Mouse (Mus musculus) lung, adult 2 months (tissue): ENCODE measurements at regions not wholly inside any gene's neighbourhood (a gene's known extent, or its start where the extent isn't known, plus 50 kb on each side); places are given as distances from the start of the nearest gene placed in this dataset.
A peak's percentile ranks its signal among the peaks of the same experiment; 100 is the strongest.

Experiments used
- DNase-seq: peaks from one replicate; pipeline ENCODE4 v3.0.0; 2022
- H3K4me1 ChIP-seq: fragments of 200-500 bp; 2 replicates; pipeline ENCODE4 v1.6.1; 2011; ENCODE audit warnings: low read length; ENCODE audit not compliant: control insufficient read depth, insufficient read depth
- H3K4me3 ChIP-seq: fragments of 200-500 bp; replicated peaks from 2 replicates; pipeline ENCODE3; 2011; ENCODE audit warnings: low read depth, mild to moderate bottlenecking, control low read depth, low read length; ENCODE audit errors: extremely low read depth
- CTCF ChIP-seq: fragments of 200-500 bp; IDR thresholded peaks from 2 replicates; pipeline ENCODE4 v1.5.1; 2011; ENCODE audit warnings: mild to moderate bottlenecking, low read length, control low read depth; ENCODE audit not compliant: insufficient read depth
- POLR2A ChIP-seq: fragments of 200-500 bp; IDR thresholded peaks from 2 replicates; pipeline ENCODE4 v1.6.1; 2011; ENCODE audit warnings: low read depth, mild to moderate bottlenecking, control low read depth, low read length, borderline replicate concordance; ENCODE audit errors: extremely low read depth
- WGBS: fragments of 180-500 bp; shearing (Covaris S2); methylation state at CpG from one replicate; pipeline ENCODE4 v1.1.7; 2018; 5-methylcytosine and 5-hydroxymethylcytosine counted together

GRCm38 (mm10) chr15:31741686-31742085 is 140.0 kb downstream of the Fam173b start:
- DNase-seq = no peak
- 54% methylated on average over 4 of the region's 4 CpGs for WGBS
- Histone ChIP-seq H3K4me1 (no peaks in the 10 kb centered on the region), H3K4me3 (no peak overlapping the region)
- TF ChIP-seq POLR2A (no peak), CTCF (no peak)

GRCm38 (mm10) chr15:31744570-31744969 is 142.9 kb downstream of the Fam173b start:
- WGBS = 87% methylated on average over 2 of the region's 2 CpGs
- DNase-seq = no peak
- TF ChIP-seq POLR2A (no peak), CTCF (no peak)
- H3K4me3 ChIP-seq = no peak overlapping the region
- no peaks in the 10 kb centered on the region for H3K4me1 ChIP-seq

DNA sequence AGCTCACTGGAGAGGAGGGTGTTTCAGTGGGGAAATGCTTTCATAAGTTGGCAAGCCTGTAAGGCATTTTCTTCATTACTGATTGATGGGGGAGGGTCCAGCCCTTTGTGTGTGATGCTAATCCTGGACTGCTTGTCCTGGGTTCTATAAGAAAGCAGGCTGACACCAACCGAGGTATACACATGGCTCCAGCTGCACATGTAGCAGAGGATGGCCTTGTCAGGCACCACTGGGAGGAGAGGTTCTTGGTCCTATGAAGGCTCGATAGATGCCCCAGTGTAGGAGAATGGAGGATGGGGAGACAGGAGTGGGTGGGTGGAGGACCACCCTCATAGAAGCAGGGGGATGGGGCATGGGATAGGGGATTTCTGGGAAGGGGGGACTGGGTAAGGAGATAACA is 151.0 kb downstream of the Fam173b start:
- WGBS = 61% methylated on average over 2 of the region's 2 CpGs

GRCm38 (mm10) chr15:31753578-31754281 is 152.1 kb downstream of the Fam173b start:
- no peak overlapping the region for H3K4me3 ChIP-seq
- DNase-seq = no peak
- no peaks in the 10 kb centered on the region for H3K4me1 ChIP-seq
- TF ChIP-seq POLR2A = no peak
- no peak for TF ChIP-seq CTCF
- WGBS = 51% methylated on average over 14 of the region's 14 CpGs

More for the DNA sequence above, 151.0 kb downstream of the Fam173b start:
- H3K4me1 ChIP-seq = no peaks in the 10 kb centered on the region
- no peak overlapping the region for H3K4me3 ChIP-seq
- no peak for TF ChIP-seq POLR2A
- no peak for DNase-seq

- no peaks in the 10 kb centered on the region for H3K4me1 ChIP-seq
- DNase-seq = no peak
- no peak overlapping the region for H3K4me3 ChIP-seq
- WGBS = 79% methylated on average over 12 of the region's 12 CpGs
- TF ChIP-seq POLR2A (no peak), CTCF (no peak)
Measured at GRCm38 (mm10) chr15:31768959-31769844, 167.6 kb downstream of the Fam173b start.

DNA sequence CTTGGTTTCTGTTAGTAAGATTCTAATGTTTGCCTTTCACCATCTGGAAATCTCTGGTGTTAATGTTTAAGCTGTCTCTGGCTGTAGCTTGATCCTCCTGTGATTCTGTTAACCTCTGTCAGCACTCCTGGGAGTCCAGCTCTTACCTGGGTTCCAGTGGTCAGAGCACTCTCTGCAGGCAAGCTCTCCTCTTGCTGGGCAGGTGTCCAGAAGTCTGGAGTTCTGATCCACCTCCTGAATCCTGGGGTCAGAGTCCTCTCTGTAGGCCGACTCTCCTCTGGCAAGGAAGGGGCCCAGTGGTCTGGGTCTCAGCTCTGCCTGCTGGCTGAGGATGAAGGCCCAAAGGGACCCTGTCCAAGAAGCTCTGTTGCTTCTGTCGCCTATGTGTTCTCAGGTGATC is 181.4 kb downstream of the Fam173b start:
- no peak for DNase-seq
- no peak for TF ChIP-seq POLR2A
- no peaks in the 10 kb centered on the region for H3K4me1 ChIP-seq
- WGBS = 81% methylated on average over 2 of the region's 2 CpGs
- no peak overlapping the region for H3K4me3 ChIP-seq

GRCm38 (mm10) chr15:31785022-31785421 is 183.4 kb downstream of the Fam173b start:
- Histone ChIP-seq H3K4me1 (no peaks in the 10 kb centered on the region), H3K4me3 (no peak overlapping the region)
- DNase-seq = no peak
- 70% methylated on average over 3 of the region's 3 CpGs for WGBS
- TF ChIP-seq POLR2A (no peak), CTCF (peak; percentile 34; the same call in 1 of the 2 replicates)

DNA sequence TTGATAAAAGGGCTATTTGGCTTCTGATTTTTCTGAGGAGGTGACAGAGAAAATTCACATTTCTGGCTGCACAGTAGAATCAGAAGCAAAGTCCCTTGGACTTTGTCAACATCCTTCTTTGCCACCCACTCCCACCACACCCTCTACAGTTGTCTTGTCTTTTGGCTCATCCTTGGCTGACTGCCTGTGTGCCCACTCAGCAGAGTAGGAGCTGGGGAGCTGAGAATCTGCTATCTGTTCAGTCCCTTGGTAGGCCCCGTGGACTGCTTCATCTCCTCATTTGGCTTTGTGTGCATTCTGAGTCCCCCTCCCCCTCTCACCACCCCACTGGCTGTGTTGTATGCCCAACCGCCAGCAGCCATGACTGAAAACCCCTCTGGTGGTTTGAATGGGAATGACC is 197.2 kb downstream of the Fam173b start:
- 89% methylated on average over 2 of the region's 2 CpGs for WGBS
- TF ChIP-seq POLR2A = no peak
- no peak for TF ChIP-seq CTCF
- Histone ChIP-seq H3K4me1 (no peaks in the 10 kb centered on the region), H3K4me3 (no peak overlapping the region)
- DNase-seq = no peak

GRCm38 (mm10) chr15:31805522-31805921 is 203.9 kb downstream of the Fam173b start:
- Histone ChIP-seq H3K4me3 (no peak overlapping the region), H3K4me1 (peaks cover 2% of the 10 kb centered on the region; the same call in 1 of the 2 replicates)
- TF ChIP-seq POLR2A = no peak
- no peak for TF ChIP-seq CTCF
- WGBS = 23% methylated on average over 3 of the region's 3 CpGs
- DNase-seq = no peak

GRCm38 (mm10) chr15:31815551-31815950 is 213.9 kb downstream of the Fam173b start:
- WGBS = 78% methylated on average over 5 of the region's 5 CpGs
- H3K4me1 ChIP-seq = no peaks in the 10 kb centered on the region
- no peak overlapping the region for H3K4me3 ChIP-seq
- no peak for DNase-seq
- no peak for TF ChIP-seq POLR2A
- TF ChIP-seq CTCF = no peak
